Mouse (Mus musculus) inflammation-experienced regulatory T-cells, adult 6 months (primary cell): Measurements from ENCODE around the gene Cryaa. TPM values are rescaled to one million over a fixed set of nuclear protein-coding genes. Genes with fewer than 3 reads are reported as not detected.
A peak's percentile ranks its signal among the peaks of the same experiment; 100 is the strongest.

ENCODE experiments used
- ATAC-seq: one replicate; pipeline ENCODE4 v1.8.0; 2017
- polyA plus RNA-seq, 3 experiments: library from polyadenylated mRNA; unstranded; fragments of 100-300 nt; shearing (Covaris generic); gene quantifications; one replicate each; pipeline ENCODE4 v1.2.1; 2017

Gene Cryaa
- polyA plus RNA-seq = not detected

- no peak for ATAC-seq
Measured at GRCm38 (mm10) chr17:31677507-31677906, at the start of gene Cryaa. Cryaa (plus strand) TSS chr17:31677807.

GRCm38 (mm10) chr17:31627961-31628360, 49.6 kb upstream of the Cryaa start:
- ATAC-seq = no peak

GRCm38 (mm10) chr17:31631081-31631800, 46.4 kb upstream of the Cryaa start:
- no peak for ATAC-seq

- no peak for ATAC-seq
Measured at GRCm38 (mm10) chr17:31633007-31633406, 44.6 kb upstream of the Cryaa start.

- no peak for ATAC-seq
Measured at GRCm38 (mm10) chr17:31634896-31635295, 42.7 kb upstream of the Cryaa start.

- no peak for ATAC-seq
Measured at GRCm38 (mm10) chr17:31635781-31636180, 41.8 kb upstream of the Cryaa start.

- no peak for ATAC-seq
Measured at GRCm38 (mm10) chr17:31636277-31636941, 41.2 kb upstream of the Cryaa start.

GRCm38 (mm10) chr17:31636942-31637811, 40.4 kb upstream of the Cryaa start, which contains the start of gene Cbs:
Cbs (minus strand) TSS chr17:31637238.
- ATAC-seq = no peak

- ATAC-seq = no peak
Measured at GRCm38 (mm10) chr17:31637866-31638570, 39.6 kb upstream of the Cryaa start.

GRCm38 (mm10) chr17:31639651-31640050, 38.0 kb upstream of the Cryaa start:
- ATAC-seq = no peak

GRCm38 (mm10) chr17:31642331-31642730, 35.3 kb upstream of the Cryaa start:
- no peak for ATAC-seq

- ATAC-seq = no peak
Measured at GRCm38 (mm10) chr17:31642913-31643312, 34.7 kb upstream of the Cryaa start.

- ATAC-seq = no peak
Measured at GRCm38 (mm10) chr17:31646199-31647002, 31.2 kb upstream of the Cryaa start.

GRCm38 (mm10) chr17:31652152-31652551, 25.5 kb upstream of the Cryaa start:
- no peak for ATAC-seq

GRCm38 (mm10) chr17:31653277-31653676, 24.3 kb upstream of the Cryaa start:
- no peak for ATAC-seq

- ATAC-seq = no peak
Measured at GRCm38 (mm10) chr17:31655366-31655765, 22.2 kb upstream of the Cryaa start.

GRCm38 (mm10) chr17:31656682-31657081, 20.9 kb upstream of the Cryaa start:
- no peak for ATAC-seq

GRCm38 (mm10) chr17:31657141-31657983, 20.2 kb upstream of the Cryaa start:
- ATAC-seq = no peak

- no peak for ATAC-seq
Measured at GRCm38 (mm10) chr17:31658136-31658467, 19.5 kb upstream of the Cryaa start.

- ATAC-seq = peak; percentile 94
Measured at GRCm38 (mm10) chr17:31658468-31659185, 19.0 kb upstream of the Cryaa start, which contains the start of gene U2af1. U2af1 (minus strand) TSS chr17:31658892.
